14 mouse cellular contexts compared by ENCODE assay signal in the genomic region with DNA sequence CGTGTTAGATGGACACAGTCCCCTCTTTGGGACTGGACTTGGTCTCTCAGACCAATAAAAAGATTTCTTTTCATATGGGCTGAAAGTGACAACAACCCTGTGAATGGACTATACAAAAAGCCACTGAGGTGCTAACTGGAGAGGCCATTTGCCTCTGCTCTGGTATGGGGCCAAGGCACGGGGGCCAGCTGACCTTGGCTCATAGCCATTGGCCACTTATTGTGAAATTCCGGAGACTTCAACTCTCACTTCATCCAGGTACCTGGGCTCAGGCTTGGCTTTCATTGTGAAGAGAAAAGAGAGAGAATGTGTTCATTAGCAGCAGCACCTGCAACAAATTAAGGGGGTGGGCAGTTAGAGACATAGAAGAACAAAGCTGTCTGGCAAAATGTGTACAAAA. TPM values are rescaled to one million over a fixed set of nuclear protein-coding genes. Genes with fewer than 3 reads are reported as not detected.
"Had no signal": no experiment of that assay in that cellular context is flagged by ENCODE, and none has a peak within 500 bp of the region (broad histone marks: within the 10 kb centered on the region; RNA-seq: fewer than 3 reads in every experiment).

No protein-coding gene starts in this region.

- H3K9ac ChIP-seq: limb, embryonic 12.5 days; neural tube, embryonic 15.5 days had no signal

- DNase-seq: kidney, adult 11 months; kidney, adult 9 months; kidney, postnatal 36 days; layer of hippocampus, adult 9-11 months; layer of hippocampus, postnatal 36 days; right cerebral cortex, adult 18-20 months; thymus, postnatal 4 days had no signal

- H3K4me3 ChIP-seq: limb, embryonic 12.5 days; megakaryocyte, embryonic 14.5 days; myocyte; neural tube, embryonic 15.5 days had no signal

- H3K27ac ChIP-seq: kidney, postnatal 0 days; limb, embryonic 12.5 days; macrophage; neural tube, embryonic 15.5 days had no signal

- H3K9me3 ChIP-seq: neural tube, embryonic 15.5 days had no signal

- H3K36me3 ChIP-seq: limb, embryonic 12.5 days; neural tube, embryonic 15.5 days had no signal

- H3K4me2 ChIP-seq: limb, embryonic 12.5 days; liver, embryonic 11.5 days; neural tube, embryonic 15.5 days had no signal

RNA-seq across cellular contexts. Expression of a gene that starts 4.3 kb away (rescaled TPM):
- polyA plus RNA-seq: liver, embryonic 11.5 days had no signal
